Mouse (Mus musculus): ENCODE measurements around the gene Gm10283. TPM values are rescaled to one million over a fixed set of nuclear protein-coding genes. Genes with fewer than 3 reads are reported as not detected.

The Gm10283 gene
- polyA plus RNA-seq, 1 experiment, result not detected

- no peaks in the 10 kb centered on the region for H3K4me1 ChIP-seq (ENCODE audit: control insufficient read depth, insufficient read depth, low read length)
- H3K4me3 ChIP-seq (ENCODE audit: insufficient read depth, low read length), result no peak overlapping the region
- H3K27ac ChIP-seq (ENCODE audit: insufficient read depth, low read length), result no peak overlapping the region
- TF ChIP-seq CTCF (IDR thresholded peaks at IDR 0.05; ENCODE audit: extremely low read depth, insufficient read depth, low read length) (no peak), POLR2A (IDR thresholded peaks at IDR 0.05; ENCODE audit: extremely low read depth, insufficient read depth, low read length) (no peak)
Measured at GRCm38 (mm10) chr8:60449296-60449695, 53.7 kb downstream of the Gm10283 start.

- peak; percentile 57; the same call in 1 of the 2 replicates for TF ChIP-seq CTCF (IDR thresholded peaks at IDR 0.05; ENCODE audit: extremely low read depth, insufficient read depth, low read length)
- TF ChIP-seq POLR2A (IDR thresholded peaks at IDR 0.05; ENCODE audit: extremely low read depth, insufficient read depth, low read length), result no peak
Measured at GRCm38 (mm10) chr8:60444989-60445388, 58.0 kb downstream of the Gm10283 start.

GRCm38 (mm10) chr8:60438557-60438956, 64.4 kb downstream of the Gm10283 start:
- H3K4me1 ChIP-seq (ENCODE audit: control insufficient read depth, insufficient read depth, low read length), result no peaks in the 10 kb centered on the region
- H3K27ac ChIP-seq (ENCODE audit: insufficient read depth, low read length), result no peak overlapping the region
- TF ChIP-seq CTCF (IDR thresholded peaks at IDR 0.05; ENCODE audit: extremely low read depth, insufficient read depth, low read length), result no peak
- TF ChIP-seq POLR2A (IDR thresholded peaks at IDR 0.05; ENCODE audit: extremely low read depth, insufficient read depth, low read length), result no peak
- no peak overlapping the region for H3K4me3 ChIP-seq (ENCODE audit: insufficient read depth, low read length)

More at GRCm38 (mm10) chr8:60444989-60445388, 58.0 kb downstream of the Gm10283 start:
- H3K4me3 ChIP-seq (ENCODE audit: insufficient read depth, low read length), result no peak overlapping the region
- no peak overlapping the region for H3K27ac ChIP-seq (ENCODE audit: insufficient read depth, low read length)
- no peaks in the 10 kb centered on the region for H3K4me1 ChIP-seq (ENCODE audit: control insufficient read depth, insufficient read depth, low read length)

GRCm38 (mm10) chr8:60436872-60437271, 66.1 kb downstream of the Gm10283 start:
- Histone ChIP-seq H3K4me1 (ENCODE audit: control insufficient read depth, insufficient read depth, low read length) (no peaks in the 10 kb centered on the region), H3K4me3 (ENCODE audit: insufficient read depth, low read length) (no peak overlapping the region), H3K27ac (ENCODE audit: insufficient read depth, low read length) (no peak overlapping the region)
- TF ChIP-seq CTCF (IDR thresholded peaks at IDR 0.05; ENCODE audit: extremely low read depth, insufficient read depth, low read length) (no peak), POLR2A (IDR thresholded peaks at IDR 0.05; ENCODE audit: extremely low read depth, insufficient read depth, low read length) (no peak)

GRCm38 (mm10) chr8:60432649-60433048, 70.3 kb downstream of the Gm10283 start:
- no peak for TF ChIP-seq POLR2A (IDR thresholded peaks at IDR 0.05; ENCODE audit: extremely low read depth, insufficient read depth, low read length)
- no peak for TF ChIP-seq CTCF (IDR thresholded peaks at IDR 0.05; ENCODE audit: extremely low read depth, insufficient read depth, low read length)
- no peak overlapping the region for H3K27ac ChIP-seq (ENCODE audit: insufficient read depth, low read length)

GRCm38 (mm10) chr8:60406358-60406757, 96.6 kb downstream of the Gm10283 start:
- Histone ChIP-seq H3K4me1 (ENCODE audit: control insufficient read depth, insufficient read depth, low read length) (no peaks in the 10 kb centered on the region), H3K4me3 (ENCODE audit: insufficient read depth, low read length) (no peak overlapping the region), H3K27ac (ENCODE audit: insufficient read depth, low read length) (no peak overlapping the region)
- TF ChIP-seq POLR2A (IDR thresholded peaks at IDR 0.05; ENCODE audit: extremely low read depth, insufficient read depth, low read length), result no peak
- TF ChIP-seq CTCF (IDR thresholded peaks at IDR 0.05; ENCODE audit: extremely low read depth, insufficient read depth, low read length), result no peak

More at GRCm38 (mm10) chr8:60432649-60433048, 70.3 kb downstream of the Gm10283 start:
- H3K4me1 ChIP-seq (ENCODE audit: control insufficient read depth, insufficient read depth, low read length), result no peaks in the 10 kb centered on the region
- no peak overlapping the region for H3K4me3 ChIP-seq (ENCODE audit: insufficient read depth, low read length)

- Histone ChIP-seq H3K27ac (ENCODE audit: insufficient read depth, low read length) (no peak overlapping the region), H3K4me1 (ENCODE audit: control insufficient read depth, insufficient read depth, low read length) (no peaks in the 10 kb centered on the region), H3K4me3 (ENCODE audit: insufficient read depth, low read length) (no peak overlapping the region)
- no peak for TF ChIP-seq POLR2A (IDR thresholded peaks at IDR 0.05; ENCODE audit: extremely low read depth, insufficient read depth, low read length)
- TF ChIP-seq CTCF (IDR thresholded peaks at IDR 0.05; ENCODE audit: extremely low read depth, insufficient read depth, low read length), result no peak
Measured at GRCm38 (mm10) chr8:60404994-60405548, 97.9 kb downstream of the Gm10283 start.

- H3K4me3 ChIP-seq (ENCODE audit: insufficient read depth, low read length), result no peak overlapping the region
- TF ChIP-seq CTCF (IDR thresholded peaks at IDR 0.05; ENCODE audit: extremely low read depth, insufficient read depth, low read length), result no peak
- TF ChIP-seq POLR2A (IDR thresholded peaks at IDR 0.05; ENCODE audit: extremely low read depth, insufficient read depth, low read length), result no peak
Measured at GRCm38 (mm10) chr8:60393675-60394074, 109.3 kb downstream of the Gm10283 start.

GRCm38 (mm10) chr8:60386589-60386988, 116.4 kb downstream of the Gm10283 start:
- Histone ChIP-seq H3K4me1 (ENCODE audit: control insufficient read depth, insufficient read depth, low read length) (no peaks in the 10 kb centered on the region), H3K4me3 (ENCODE audit: insufficient read depth, low read length) (no peak overlapping the region), H3K27ac (ENCODE audit: insufficient read depth, low read length) (no peak overlapping the region)
- TF ChIP-seq CTCF (IDR thresholded peaks at IDR 0.05; ENCODE audit: extremely low read depth, insufficient read depth, low read length) (no peak), POLR2A (IDR thresholded peaks at IDR 0.05; ENCODE audit: extremely low read depth, insufficient read depth, low read length) (no peak)

More at GRCm38 (mm10) chr8:60393675-60394074, 109.3 kb downstream of the Gm10283 start:
- Histone ChIP-seq H3K27ac (ENCODE audit: insufficient read depth, low read length) (no peak overlapping the region), H3K4me1 (ENCODE audit: control insufficient read depth, insufficient read depth, low read length) (no peaks in the 10 kb centered on the region)

Other genes with a start within 250 kb of the Gm10283 start
- 0.36 and 0.40 TPM in 2 replicates for gene Aadat, start 2.7 kb upstream of the Gm10283 start, polyA plus RNA-seq (2012; rRNA removed)
- 29.9 and 33.4 TPM in 2 replicates for gene Mfap3l, start 129.6 kb upstream of the Gm10283 start, polyA plus RNA-seq (2012; rRNA removed)

Measured in cortical plate, adult 2 months (tissue).